Mouse (Mus musculus) neural tube, embryonic 14.5 days (tissue): ENCODE measurements around the gene Pip4k2a. TPM values are rescaled to one million over a fixed set of nuclear protein-coding genes. Genes with fewer than 3 reads are reported as not detected.
"Not testable (repeated sequence)": the region's sequence is repeated elsewhere in the genome, so short reads cannot be mapped to it uniquely, and the experiment has no call there.

Experiments used
- ATAC-seq: fragments of 200-750 bp; cut with Nextera tagmentation; 2 replicates; pipeline ENCODE4 v1.8.0; 2017; ENCODE audit warnings: low read depth, mild to moderate bottlenecking, moderate TSS enrichment, moderate library complexity
- H3K27ac ChIP-seq: fragments of 300-500 bp; sonication (generic); 2 replicates; pipeline ENCODE4 v1.5.1; 2014; ENCODE audit warnings: low read depth, mild to moderate bottlenecking, control low read depth, low read length, moderate library complexity, mixed read lengths
- H3K27me3 ChIP-seq: fragments of 300-500 bp; sonication (generic); 2 replicates; pipeline ENCODE4 v1.6.1; 2014; ENCODE audit warnings: low read length; ENCODE audit not compliant: control insufficient read depth, insufficient read depth
- H3K36me3 ChIP-seq: fragments of 300-500 bp; sonication (generic); 2 replicates; pipeline ENCODE4 v1.6.1; 2014; ENCODE audit warnings: low read length, mixed read lengths; ENCODE audit not compliant: control insufficient read depth, insufficient read depth
- H3K4me1 ChIP-seq: fragments of 300-500 bp; sonication (generic); 2 replicates; pipeline ENCODE4 v1.6.1; 2014; ENCODE audit warnings: low read length; ENCODE audit not compliant: control insufficient read depth, insufficient read depth
- H3K4me2 ChIP-seq: fragments of 300-500 bp; sonication (generic); 2 replicates; pipeline ENCODE4 v1.6.1; 2014; ENCODE audit warnings: mild to moderate bottlenecking, low read depth, low read length, control low read depth
- H3K4me3 ChIP-seq: fragments of 300-500 bp; sonication (generic); 2 replicates; pipeline ENCODE4 v1.5.1; 2014; ENCODE audit warnings: low read depth, low read length, control low read depth, mixed read lengths
- H3K9ac ChIP-seq: fragments of 300-500 bp; sonication (generic); replicated peaks from 2 replicates; pipeline ENCODE4 v1.6.1; 2014; ENCODE audit warnings: low read depth, mild to moderate bottlenecking, control low read depth, low read length, mixed read lengths
- H3K9me3 ChIP-seq: fragments of 300-500 bp; sonication (generic); 2 replicates; pipeline ENCODE4 v1.6.1; 2016; ENCODE audit warnings: low read length; ENCODE audit not compliant: control insufficient read depth
- WGBS: fragments of 180-500 bp; shearing (Covaris S2); extraction: QIAGEN DNeasy Blood & Tissue Kit; methylation state at CpG from one replicate; pipeline ENCODE4 v1.1.7; 2014; 5-methylcytosine and 5-hydroxymethylcytosine counted together
- polyA plus RNA-seq: library from polyadenylated mRNA; unstranded; fragments of >200 nt; fragmentation: Nextera tagmentation; extraction: Ambion mirVana; gene quantifications from 2 replicates; pipeline ENCODE4 v1.2.1, GENCODE M21; 2014

Pip4k2a gene
- polyA plus RNA-seq, 1 experiment from 2014 or later: 12.5 TPM

DNA sequence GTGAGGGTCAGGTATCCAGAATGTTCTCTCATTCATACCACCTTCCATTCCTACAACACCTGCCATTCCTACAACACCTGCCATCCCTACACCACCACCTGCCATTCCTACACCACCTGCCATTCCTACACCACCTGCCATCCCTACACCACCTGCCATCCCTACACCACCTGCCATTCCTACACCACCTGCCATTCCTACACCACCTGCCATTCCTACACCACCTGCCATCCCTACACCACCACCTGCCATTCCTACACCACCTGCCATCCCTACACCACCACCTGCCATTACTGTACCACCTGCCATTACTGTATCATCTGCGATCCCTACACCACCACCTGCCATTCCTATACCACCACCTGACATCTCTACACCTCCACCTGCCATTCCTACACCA lies 104.6 kb downstream of the Pip4k2a start:
- 100% methylated on average over 1 of the region's 1 CpGs for WGBS
- ATAC-seq, H3K27ac ChIP-seq: not testable (repeated sequence)

DNA sequence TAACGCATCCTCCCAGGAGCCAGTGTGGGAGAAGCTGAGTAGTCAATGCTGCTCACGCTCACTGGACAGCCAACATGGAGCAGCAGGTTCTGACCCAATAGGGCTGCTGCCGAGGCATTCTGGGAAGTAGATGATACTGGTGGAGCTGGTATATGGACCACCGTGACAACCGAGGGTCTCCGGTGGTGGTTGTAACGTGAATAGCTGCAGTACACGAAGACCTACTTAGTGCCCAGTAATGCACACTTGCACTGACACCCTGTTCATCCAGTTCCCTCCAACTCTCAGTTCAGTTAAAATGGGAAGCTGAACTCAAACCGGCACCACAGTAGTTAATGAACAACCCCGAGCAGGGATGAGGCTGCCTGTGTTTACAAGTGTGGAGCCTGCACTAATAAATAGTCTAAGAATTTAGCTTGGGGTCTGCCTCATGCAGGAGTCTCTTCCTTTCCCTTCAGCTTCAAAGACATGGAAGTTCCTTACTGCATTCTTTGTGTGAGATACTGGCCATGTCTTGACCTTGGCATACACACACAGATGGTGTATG lies 105.9 kb downstream of the Pip4k2a start:
- no peak for ATAC-seq
- 81% methylated on average over 10 of the region's 10 CpGs for WGBS
- no peak overlapping the region for H3K4me2 ChIP-seq
- no peaks in the 10 kb centered on the region for H3K4me1 ChIP-seq
- no peaks in the 10 kb centered on the region for H3K36me3 ChIP-seq
- no peaks in the 10 kb centered on the region for H3K27me3 ChIP-seq
- H3K9me3 ChIP-seq: no peaks in the 10 kb centered on the region
- no peak overlapping the region for H3K27ac ChIP-seq
- H3K9ac ChIP-seq: no peak overlapping the region
- H3K4me3 ChIP-seq: no peak overlapping the region

More for the DNA sequence above, 104.6 kb downstream of the Pip4k2a start:
- H3K9me3 ChIP-seq, H3K36me3 ChIP-seq, H3K27me3 ChIP-seq, H3K4me1 ChIP-seq, H3K4me2 ChIP-seq, H3K4me3 ChIP-seq, H3K9ac ChIP-seq: not testable (repeated sequence)

DNA sequence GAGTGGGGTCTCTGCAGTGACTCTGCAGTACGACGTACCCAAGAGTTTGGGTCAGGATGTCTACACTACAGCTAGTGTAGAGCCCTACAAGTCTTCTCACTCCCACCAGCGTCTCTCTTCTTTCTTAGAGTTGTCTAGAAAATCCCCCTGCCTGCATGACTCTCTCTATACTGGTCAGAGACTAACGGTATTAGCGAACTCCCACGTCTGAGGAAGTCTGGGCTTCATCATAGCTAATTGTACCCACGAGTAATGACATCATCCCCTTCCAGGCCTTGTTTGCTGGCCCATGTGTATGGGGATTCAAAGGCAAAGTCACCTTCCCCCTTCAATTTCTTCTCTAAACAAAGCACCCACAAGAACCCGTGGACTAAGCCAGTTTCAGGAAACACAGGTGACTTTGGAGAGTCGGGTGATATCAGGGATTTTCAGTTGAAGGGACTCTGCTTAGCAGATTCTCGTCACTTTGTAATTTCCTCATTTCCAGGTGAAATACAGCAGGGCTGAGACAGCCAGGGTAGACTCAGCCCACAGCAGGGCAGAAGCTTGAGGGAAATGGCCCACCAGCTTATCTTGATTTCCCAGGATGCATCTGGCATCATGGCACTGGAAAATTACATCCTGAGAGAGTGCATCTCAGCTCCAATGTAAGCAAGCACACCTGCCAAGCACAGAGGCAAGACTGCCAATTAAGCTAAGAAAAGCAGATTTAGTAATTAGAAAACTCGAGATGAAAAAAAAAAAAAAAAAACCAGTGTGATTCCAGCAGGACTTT lies 107.5 kb downstream of the Pip4k2a start:
- Histone ChIP-seq H3K36me3 (no peaks in the 10 kb centered on the region), H3K4me2 (no peak overlapping the region), H3K27ac (no peak overlapping the region), H3K27me3 (no peaks in the 10 kb centered on the region), H3K9ac (no peak overlapping the region), H3K9me3 (no peaks in the 10 kb centered on the region), H3K4me3 (no peak overlapping the region), H3K4me1 (no peaks in the 10 kb centered on the region)
- ATAC-seq: peak; percentile 54; the same call in 1 of the 2 replicates
- 74% methylated on average over 11 of the region's 11 CpGs for WGBS

DNA sequence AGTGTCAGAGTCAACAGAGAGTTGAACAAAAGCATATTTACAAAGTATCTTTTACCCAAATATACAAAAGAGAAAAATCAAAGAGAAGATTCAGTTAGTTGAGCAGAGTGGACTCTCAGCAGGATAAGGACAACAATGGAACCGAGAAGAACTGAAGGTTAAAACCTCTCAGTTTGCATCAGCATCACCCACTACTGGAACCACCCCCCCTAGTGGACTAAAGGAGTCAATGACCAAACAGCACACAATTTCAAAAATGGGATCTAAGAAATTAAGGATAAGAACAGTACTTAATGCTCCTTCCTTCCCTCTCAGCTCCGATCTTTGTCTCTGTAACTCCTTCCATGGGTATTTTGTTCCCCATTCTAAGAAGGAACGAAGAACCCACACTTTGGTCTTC lies 113.6 kb downstream of the Pip4k2a start:
- H3K4me3 ChIP-seq: no peak overlapping the region
- no peaks in the 10 kb centered on the region for H3K36me3 ChIP-seq
- H3K27ac ChIP-seq: no peak overlapping the region
- no peak overlapping the region for H3K9ac ChIP-seq
- H3K9me3 ChIP-seq: no peaks in the 10 kb centered on the region
- no peaks in the 10 kb centered on the region for H3K27me3 ChIP-seq
- WGBS: 85% methylated on average over 3 of the region's 3 CpGs
- no peak overlapping the region for H3K4me2 ChIP-seq
- no peaks in the 10 kb centered on the region for H3K4me1 ChIP-seq
- ATAC-seq: no peak

DNA sequence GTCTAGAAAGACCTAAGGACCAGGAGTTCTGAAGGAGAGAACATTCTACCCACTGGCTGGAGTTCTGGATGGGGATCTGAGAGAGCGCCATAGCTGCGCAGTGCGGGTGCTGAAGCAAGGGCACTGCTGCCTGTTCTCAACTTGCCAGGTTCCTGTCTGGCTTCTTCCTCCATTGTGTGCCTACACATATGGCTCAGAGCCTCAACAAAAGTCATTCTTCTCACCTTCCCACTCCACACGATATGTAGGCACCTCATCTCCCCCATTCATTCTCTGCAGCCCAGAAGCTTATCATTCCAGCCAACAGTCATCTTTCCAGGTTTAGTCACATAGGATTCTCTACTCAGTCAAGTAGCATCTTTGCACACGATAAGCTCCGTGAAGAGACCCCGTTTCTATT lies 123.3 kb downstream of the Pip4k2a start:
- no peak overlapping the region for H3K4me2 ChIP-seq
- ATAC-seq: no peak
- no peaks in the 10 kb centered on the region for H3K36me3 ChIP-seq
- H3K4me3 ChIP-seq: no peak overlapping the region
- H3K9me3 ChIP-seq: no peaks in the 10 kb centered on the region
- H3K27ac ChIP-seq: no peak overlapping the region
- WGBS: 95% methylated on average over 7 of the region's 7 CpGs
- H3K27me3 ChIP-seq: no peaks in the 10 kb centered on the region
- no peak overlapping the region for H3K9ac ChIP-seq
- H3K4me1 ChIP-seq: no peaks in the 10 kb centered on the region

DNA sequence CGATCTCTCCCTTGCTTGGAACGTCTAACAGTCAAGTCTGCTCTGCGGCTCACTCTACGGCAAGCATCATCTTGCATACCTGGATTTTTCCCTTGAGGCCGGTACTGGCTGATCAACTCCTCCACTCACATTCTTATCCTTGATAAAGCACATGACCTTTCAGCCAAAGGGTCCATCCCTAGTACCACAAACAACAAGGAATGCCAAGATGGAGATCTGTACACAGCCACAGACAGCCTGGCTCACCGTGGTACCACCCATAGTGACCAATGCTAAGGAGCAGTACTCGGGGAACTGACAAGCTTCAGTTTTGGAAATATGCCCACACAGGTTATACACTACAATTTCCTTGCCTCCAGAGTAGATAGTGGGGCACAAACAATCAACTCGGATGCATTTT lies 123.9 kb downstream of the Pip4k2a start:
- Histone ChIP-seq H3K36me3 (no peaks in the 10 kb centered on the region), H3K27ac (no peak overlapping the region), H3K4me1 (no peaks in the 10 kb centered on the region), H3K4me3 (no peak overlapping the region), H3K4me2 (no peak overlapping the region), H3K9ac (no peak overlapping the region), H3K9me3 (no peaks in the 10 kb centered on the region), H3K27me3 (no peaks in the 10 kb centered on the region)
- ATAC-seq: no peak
- 90% methylated on average over 8 of the region's 8 CpGs for WGBS

DNA sequence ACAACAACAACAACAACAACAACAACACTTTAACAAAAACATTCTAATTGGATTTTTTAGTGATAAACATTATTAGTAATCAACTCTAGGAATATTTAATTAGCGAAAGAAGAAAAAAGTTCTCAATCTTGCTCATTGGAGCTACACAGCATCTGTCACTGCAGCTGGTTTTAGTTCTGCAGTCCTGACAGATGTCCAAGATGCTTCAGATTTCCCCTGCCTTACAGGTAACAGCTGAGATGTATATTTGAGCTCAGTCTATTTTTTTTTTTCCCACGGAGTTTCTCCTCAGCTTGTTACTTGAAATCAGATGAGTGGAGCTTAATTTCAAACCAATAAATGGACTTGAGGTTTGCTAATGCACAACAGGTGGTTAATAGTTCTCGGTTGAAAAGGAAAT lies 124.5 kb downstream of the Pip4k2a start:
- H3K4me2 ChIP-seq: no peak overlapping the region
- no peak overlapping the region for H3K27ac ChIP-seq
- H3K9me3 ChIP-seq: no peaks in the 10 kb centered on the region
- H3K9ac ChIP-seq: no peak overlapping the region
- 84% methylated on average over 3 of the region's 3 CpGs for WGBS
- H3K27me3 ChIP-seq: no peaks in the 10 kb centered on the region
- H3K4me1 ChIP-seq: no peaks in the 10 kb centered on the region
- no peak for ATAC-seq
- no peaks in the 10 kb centered on the region for H3K36me3 ChIP-seq
- H3K4me3 ChIP-seq: no peak overlapping the region

DNA sequence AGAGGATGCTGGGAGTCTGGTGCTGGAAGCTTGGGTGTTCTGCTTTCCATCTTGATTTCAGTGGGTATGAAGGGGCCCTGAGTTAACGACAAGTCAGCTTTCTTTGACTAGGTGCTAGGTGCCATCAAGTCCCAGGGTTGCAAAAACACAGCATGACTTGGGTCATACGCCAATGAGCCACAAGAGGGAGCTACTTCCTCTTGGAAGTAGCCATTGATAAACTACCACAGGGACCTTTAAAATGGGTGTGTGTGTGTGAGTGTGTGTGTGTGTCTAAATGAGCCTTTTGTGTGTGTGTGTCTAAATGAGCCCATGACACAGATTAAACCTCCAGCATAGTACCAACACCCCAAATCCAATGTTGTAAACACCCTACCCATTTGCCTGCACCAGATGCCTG lies 125.1 kb downstream of the Pip4k2a start:
- H3K27me3 ChIP-seq: no peaks in the 10 kb centered on the region
- H3K27ac ChIP-seq: no peak overlapping the region
- H3K4me1 ChIP-seq: no peaks in the 10 kb centered on the region
- H3K9ac ChIP-seq: no peak overlapping the region
- H3K4me2 ChIP-seq: no peak overlapping the region
- no peak for ATAC-seq
- no peaks in the 10 kb centered on the region for H3K9me3 ChIP-seq
- whole genome bisulfite sequencing: 2% methylated on average over 2 of the region's 2 CpGs
- no peak overlapping the region for H3K4me3 ChIP-seq
- H3K36me3 ChIP-seq: no peaks in the 10 kb centered on the region

DNA sequence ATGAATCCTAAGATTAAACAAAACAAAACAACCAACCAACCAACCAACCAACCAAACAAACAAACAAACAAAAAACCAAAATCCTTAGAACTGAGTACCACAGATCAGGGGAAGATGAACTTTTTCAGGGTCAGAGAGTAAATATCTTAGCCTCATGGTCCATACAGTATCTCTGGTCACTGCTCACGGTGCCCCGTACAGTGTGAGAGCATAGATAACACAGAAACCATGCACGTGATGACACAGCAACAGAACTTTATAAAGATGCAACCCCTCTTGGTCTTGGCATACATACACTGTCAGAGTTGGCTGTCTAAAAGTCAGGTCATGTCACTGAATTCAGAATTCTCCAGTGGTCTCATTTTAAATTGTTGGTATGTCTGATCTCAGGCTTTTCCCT lies 126.8 kb downstream of the Pip4k2a start:
- H3K4me3 ChIP-seq: no peak overlapping the region
- H3K4me2 ChIP-seq: no peak overlapping the region
- ATAC-seq: no peak
- H3K36me3 ChIP-seq: no peaks in the 10 kb centered on the region
- H3K27ac ChIP-seq: no peak overlapping the region
- H3K9me3 ChIP-seq: no peaks in the 10 kb centered on the region
- WGBS: 97% methylated on average over 3 of the region's 3 CpGs
- no peaks in the 10 kb centered on the region for H3K27me3 ChIP-seq
- no peaks in the 10 kb centered on the region for H3K4me1 ChIP-seq
- no peak overlapping the region for H3K9ac ChIP-seq
